In the genomic region with DNA sequence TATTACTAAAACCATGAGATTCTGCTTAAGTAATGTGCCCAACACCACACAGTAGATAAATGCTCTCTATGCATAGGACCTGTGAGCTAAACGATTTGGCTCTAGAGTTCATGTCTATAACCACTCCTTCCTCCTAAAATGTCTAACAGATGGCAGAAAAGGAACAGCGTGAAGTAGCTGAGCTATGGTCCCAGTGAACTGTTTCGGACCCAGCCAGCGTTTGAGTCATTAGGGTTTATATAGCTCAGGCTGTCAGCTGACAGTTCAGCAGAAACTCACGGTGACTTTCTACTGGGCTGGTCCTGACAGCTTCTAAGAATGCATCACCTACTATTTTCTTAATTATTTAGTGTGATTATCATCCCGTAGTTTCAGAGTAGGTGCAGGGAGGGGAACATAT, we compare ENCODE assay signal across 16 mouse cellular contexts.
DNase-seq lines count a peak whose midpoint lies in the region; ATAC-seq lines count a peak whose summit lies in the region.
"Had no signal": no experiment of that assay in that cellular context is flagged by ENCODE, and none has a peak within 500 bp of the region (broad histone marks: within the 10 kb centered on the region; RNA-seq: fewer than 3 reads in every experiment).

No protein-coding gene starts in this region.

- no peak overlapping the region for H3K27ac ChIP-seq in hindbrain, embryonic 15.5 days (replicated peaks)
- no peak overlapping the region for H3K27ac ChIP-seq in hindbrain, embryonic 10.5 days
- no peak overlapping the region for H3K27ac ChIP-seq in midbrain, embryonic 11.5 days (ENCODE audit: low read depth, low read length)
- no peak overlapping the region for H3K27ac ChIP-seq in midbrain, embryonic 13.5 days
- H3K27ac ChIP-seq: heart, adult 2 months; heart, embryonic 15.5 days; neural tube, embryonic 12.5 days had no signal

- peak; percentile 26 for DNase-seq in cerebellum, adult 9-10 months
- no peak for DNase-seq in cerebellum, adult 9-11 months
- no peak for DNase-seq in hindbrain, embryonic 10.5 days (ENCODE audit: low spot score)
- DNase-seq in midbrain, embryonic 11.5 days (ENCODE audit: low spot score, missing footprints), result peak; percentile 49
- DNase-seq in adrenal gland, adult 2 months, result no peak
- DNase-seq in right cerebral cortex, adult 2 months (ENCODE audit: low spot score in 2 of 2), result no peak
- DNase-seq: adrenal gland, adult 8-10 months; gastrocnemius, postnatal 14 days; heart, adult 2 months; thymus, postnatal 14 days had no signal

- H3K9me3 ChIP-seq in hindbrain, embryonic 15.5 days, result no peaks in the 10 kb centered on the region
- no peaks in the 10 kb centered on the region for H3K9me3 ChIP-seq in hindbrain, embryonic 10.5 days
- no peaks in the 10 kb centered on the region for H3K9me3 ChIP-seq in midbrain, embryonic 11.5 days (ENCODE audit: control insufficient read depth, low read length)
- H3K9me3 ChIP-seq in midbrain, embryonic 13.5 days, result no peaks in the 10 kb centered on the region
- H3K9me3 ChIP-seq: heart, embryonic 15.5 days; neural tube, embryonic 12.5 days had no signal

- peak; percentile 63; the same call in 1 of the 2 replicates for ATAC-seq in hindbrain, embryonic 15.5 days (ENCODE audit: low FRiP score, low read depth)
- ATAC-seq in midbrain, embryonic 11.5 days (ENCODE audit: low FRiP score), result no peak
- no peak for ATAC-seq in midbrain, embryonic 13.5 days

- H3K4me2 ChIP-seq in hindbrain, embryonic 15.5 days, result no peak overlapping the region
- no peak overlapping the region for H3K4me2 ChIP-seq in midbrain, embryonic 11.5 days
- H3K4me2 ChIP-seq in midbrain, embryonic 13.5 days (replicated peaks), result no peak overlapping the region
- H3K4me2 ChIP-seq: heart, embryonic 15.5 days; neural tube, embryonic 12.5 days had no signal

- H3K27me3 ChIP-seq in hindbrain, embryonic 15.5 days, result no peaks in the 10 kb centered on the region
- H3K27me3 ChIP-seq in hindbrain, embryonic 10.5 days (ENCODE audit: insufficient read depth, poor library complexity, severe bottlenecking), result no peaks in the 10 kb centered on the region
- H3K27me3 ChIP-seq in midbrain, embryonic 11.5 days (ENCODE audit: control insufficient read depth, insufficient read depth, low read length), result no peaks in the 10 kb centered on the region
- no peaks in the 10 kb centered on the region for H3K27me3 ChIP-seq in midbrain, embryonic 13.5 days
- H3K27me3 ChIP-seq: CH12.LX; neural tube, embryonic 12.5 days had no signal

- no peak overlapping the region for H3K9ac ChIP-seq in hindbrain, embryonic 15.5 days
- H3K9ac ChIP-seq in midbrain, embryonic 11.5 days (ENCODE audit: low read length), result no peak overlapping the region
- no peak overlapping the region for H3K9ac ChIP-seq in midbrain, embryonic 13.5 days (replicated peaks)
- H3K9ac ChIP-seq: heart, embryonic 15.5 days; neural tube, embryonic 12.5 days had no signal

- 63% methylated on average over 6 of the region's 6 CpGs for WGBS in hindbrain, embryonic 15.5 days
- 84% methylated on average over 6 of the region's 6 CpGs for WGBS in hindbrain, embryonic 10.5 days
- 85% methylated on average over 6 of the region's 6 CpGs for WGBS in midbrain, embryonic 11.5 days
- 84% methylated on average over 6 of the region's 6 CpGs for WGBS in midbrain, embryonic 13.5 days

- H3K36me3 ChIP-seq in hindbrain, embryonic 15.5 days, result no peaks in the 10 kb centered on the region; the same call in 1 of the 2 replicates
- H3K36me3 ChIP-seq in hindbrain, embryonic 10.5 days, result 0 out of 2 replicates have a peak, but pooled peaks cover 5% of the 10 kb centered on the region
- H3K36me3 ChIP-seq in midbrain, embryonic 11.5 days (ENCODE audit: control insufficient read depth, insufficient read depth, low read length), result no peaks in the 10 kb centered on the region
- H3K36me3 ChIP-seq in midbrain, embryonic 13.5 days, result no peaks in the 10 kb centered on the region
- H3K36me3 ChIP-seq: heart, embryonic 15.5 days; neural tube, embryonic 12.5 days had no signal

- H3K4me1 ChIP-seq in hindbrain, embryonic 15.5 days (replicated peaks), result peaks cover 12% of the 10 kb centered on the region
- peaks cover 11% of the 10 kb centered on the region; the same call in 1 of the 2 replicates for H3K4me1 ChIP-seq in hindbrain, embryonic 10.5 days (replicated peaks)
- H3K4me1 ChIP-seq in midbrain, embryonic 11.5 days (ENCODE audit: control insufficient read depth, insufficient read depth, low read length), result peaks cover 2% of the 10 kb centered on the region; the same call in 1 of the 2 replicates
- peaks cover 25% of the 10 kb centered on the region for H3K4me1 ChIP-seq in midbrain, embryonic 13.5 days (replicated peaks)
- H3K4me1 ChIP-seq: heart, embryonic 15.5 days had no signal

- no peak overlapping the region for H3K4me3 ChIP-seq in hindbrain, embryonic 15.5 days
- no peak overlapping the region for H3K4me3 ChIP-seq in hindbrain, embryonic 10.5 days
- no peak overlapping the region for H3K4me3 ChIP-seq in midbrain, embryonic 11.5 days (ENCODE audit: low read depth, low read length)
- no peak overlapping the region for H3K4me3 ChIP-seq in midbrain, embryonic 13.5 days (replicated peaks)
- H3K4me3 ChIP-seq: erythroblast, embryonic 14.5 days; heart, adult 2 months; heart, embryonic 15.5 days; neural tube, embryonic 12.5 days had no signal

Comparison
In these comparisons a context has a peak if more than half of its experiments do, and no peak if none do; other contexts are left out.
1. DNase-seq: peak in cerebellum, adult 9-10 months (single experiment) and midbrain, embryonic 11.5 days (single experiment); none in cerebellum, adult 9-11 months (single experiment), hindbrain, embryonic 10.5 days (single experiment), adrenal gland, adult 2 months (single experiment) and right cerebral cortex, adult 2 months (0 of 2).